Mouse (Mus musculus) ovary, postnatal 14 days (tissue): Measurements from ENCODE around the gene Galnt4.
"Not testable (repeated sequence)": the region's sequence is repeated elsewhere in the genome, so short reads cannot be mapped to it uniquely, and the experiment has no call there.

Experiments used
- DNase-seq: peaks from one replicate; pipeline ENCODE4 v3.0.0; 2022; ENCODE audit warnings: low spot score

Galnt4 gene

GRCm38 (mm10) chr10:99157697-99158096 is 49.7 kb downstream of the Galnt4 start:
- DNase-seq = not testable (repeated sequence)

GRCm38 (mm10) chr10:99161987-99162582 is 54.1 kb downstream of the Galnt4 start:
- DNase-seq = no peak
